Mouse (Mus musculus) heart, postnatal 36 days (tissue): ENCODE data around the gene Adamts1. TPM values are rescaled to one million over a fixed set of nuclear protein-coding genes. Genes with fewer than 3 reads are reported as not detected.
A peak's percentile ranks its signal among the peaks of the same experiment; 100 is the strongest.

Experiments
- DNase-seq, 2 experiments: peaks; one replicate each; pipeline ENCODE4 v3.0.0; 2021 to 2022
- intact Hi-C: fragments of 180-260 bp; cut with DNase I; formaldehyde crosslinking; loops from one replicate; pipeline ENCODE4 v1.15.1; 2025
- total RNA-seq, 2 experiments: library from RNA; stranded (reverse); gene quantifications; 2 replicates each; pipeline ENCODE4 v1.2.3; 2021

The Adamts1 gene
- total RNA-seq, result 10 to 100 TPM; 23.4 to 40.7 TPM

GRCm38 (mm10) chr16:85802954-85803353 is at the start of gene Adamts1:
Gene Adamts1, minus strand, starts transcription at chr16:85803113.
- DNase-seq, result peak; percentile 91
- intact Hi-C loops, result loop anchor here (5.0 to 10.0 kb wide), 5 partner anchors 56 to 1322 kb away; no protein-coding TSS in a partner anchor

DNA sequence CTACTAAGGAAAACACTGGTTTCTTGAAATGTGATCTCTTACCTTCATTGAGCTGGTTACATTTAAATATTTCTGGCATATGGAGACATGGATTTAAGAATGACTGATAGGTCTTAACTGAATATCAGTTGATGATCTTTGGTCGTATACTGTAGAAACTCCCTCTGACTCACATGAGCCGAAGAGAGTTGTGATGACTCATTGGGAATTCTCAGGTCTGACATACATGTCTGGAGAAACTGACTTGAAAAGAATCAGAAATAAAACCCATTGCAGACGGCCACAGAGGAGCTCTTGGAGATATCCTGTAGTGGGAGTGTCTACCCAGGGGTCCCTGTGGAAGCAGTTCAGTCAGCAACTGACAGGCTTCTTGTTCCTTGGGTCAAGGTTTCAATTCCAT is 24.2 kb upstream of the Adamts1 start:
- intact Hi-C loops, result no loop called here
- no peak for DNase-seq

DNA sequence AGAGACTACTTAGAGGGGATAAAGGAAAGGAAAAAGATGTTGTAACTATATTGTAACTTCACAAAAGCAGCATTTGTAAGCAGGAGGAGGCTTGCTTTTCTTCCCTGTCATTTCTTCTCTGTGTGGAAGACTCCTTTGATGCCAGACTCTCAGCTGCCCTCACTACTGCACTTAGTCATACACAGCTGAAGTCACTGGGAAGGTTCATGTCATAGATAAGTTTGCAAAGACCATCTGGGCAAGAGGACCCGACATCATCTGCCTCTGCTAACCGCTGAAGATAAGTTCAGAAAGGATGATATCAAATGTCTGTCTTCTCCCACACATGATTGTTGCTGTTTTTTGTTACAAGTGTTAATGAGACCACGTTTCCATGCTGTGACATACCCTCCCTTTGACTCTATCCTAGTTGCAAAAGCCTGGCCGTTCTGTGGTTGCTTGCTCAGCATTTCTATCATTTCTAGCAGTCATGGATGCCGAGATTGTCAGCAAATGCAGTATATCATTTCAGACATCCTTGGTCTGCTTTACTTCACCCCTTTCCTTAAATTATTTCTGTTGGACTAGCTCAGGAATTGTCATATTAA is 19.5 kb upstream of the Adamts1 start:
- no peak for DNase-seq
- intact Hi-C loops, result no loop called here

DNA sequence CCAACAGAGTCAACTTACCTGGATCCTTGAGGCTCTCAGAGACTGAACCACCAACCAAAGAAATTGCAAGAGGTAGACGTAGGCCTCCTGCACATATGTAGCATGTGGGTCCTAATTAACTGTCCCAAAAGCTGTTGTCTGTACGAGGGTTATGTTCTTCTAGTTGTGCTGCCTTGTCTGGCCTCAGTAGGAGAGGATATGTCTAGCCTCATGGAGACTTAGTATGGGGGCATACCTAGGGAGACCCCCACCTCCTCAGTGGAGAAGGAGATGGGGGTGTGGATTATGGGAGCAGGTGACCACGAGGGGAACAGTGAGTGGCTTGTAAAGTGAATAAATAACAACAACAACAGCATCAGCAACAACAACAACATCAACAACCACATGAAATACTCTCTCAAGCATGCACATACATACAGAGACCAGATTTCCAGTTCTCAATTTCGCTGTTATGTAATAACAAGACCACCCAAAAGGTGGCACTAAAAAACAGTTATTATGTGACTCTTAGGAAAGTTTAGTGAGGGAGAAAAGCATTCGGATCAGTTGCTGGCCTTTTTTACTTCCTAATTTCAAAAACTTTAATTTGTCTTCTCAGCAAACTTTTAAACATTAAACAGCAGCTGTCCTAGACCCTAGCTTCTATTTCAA is 17.0 kb upstream of the Adamts1 start:
- no peak for DNase-seq
- intact Hi-C loops, result loop anchor here (2.0 kb wide), 1 partner anchor 483 kb away; no protein-coding TSS in a partner anchor

- DNase-seq, result no peak
- intact Hi-C loops, result no loop called here
Measured at GRCm38 (mm10) chr16:85814116-85814515, 11.2 kb upstream of the Adamts1 start.

GRCm38 (mm10) chr16:85807626-85808025 is 4.7 kb upstream of the Adamts1 start:
- intact Hi-C loops, result loop anchor here (1.0 to 10.0 kb wide), 10 partner anchors 263 to 1441 kb away; no protein-coding TSS in a partner anchor
- DNase-seq, result peak; percentile 75 to 76

DNA sequence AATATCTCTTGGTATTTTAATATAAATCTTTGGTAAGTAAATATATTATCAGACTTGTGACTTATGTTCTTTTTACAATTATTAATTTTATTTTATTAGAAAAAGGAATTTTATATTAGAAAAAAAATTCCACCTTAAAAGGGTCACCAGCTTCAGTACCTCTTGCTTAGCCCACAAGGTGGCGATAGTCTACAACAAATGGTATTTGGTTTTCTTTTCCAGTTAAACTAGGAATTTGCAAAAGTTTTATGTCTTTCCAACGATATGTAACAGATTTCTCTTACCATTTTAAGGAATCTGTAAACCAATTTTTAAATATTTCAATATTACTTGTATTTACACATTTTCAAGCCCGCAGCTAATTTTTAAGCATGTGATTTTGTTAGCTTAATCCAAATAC is 4.2 kb upstream of the Adamts1 start:
- intact Hi-C loops, result loop anchor here (1.0 to 10.0 kb wide), 10 partner anchors 262 to 1441 kb away; no protein-coding TSS in a partner anchor
- DNase-seq, result peak; percentile 50 to 60

- DNase-seq, result no peak
- intact Hi-C loops, result loop anchor here (5.0 to 10.0 kb wide), 5 partner anchors 261 to 1319 kb away; no protein-coding TSS in a partner anchor
Measured at GRCm38 (mm10) chr16:85805581-85805980, 2.7 kb upstream of the Adamts1 start.

- intact Hi-C loops, result loop anchor here (5.0 to 10.0 kb wide), 5 partner anchors 57 to 1321 kb away; no protein-coding TSS in a partner anchor
- DNase-seq, result peak; percentile 80 to 81
Measured at GRCm38 (mm10) chr16:85803613-85804551, 969 bp upstream of the Adamts1 start.

DNA sequence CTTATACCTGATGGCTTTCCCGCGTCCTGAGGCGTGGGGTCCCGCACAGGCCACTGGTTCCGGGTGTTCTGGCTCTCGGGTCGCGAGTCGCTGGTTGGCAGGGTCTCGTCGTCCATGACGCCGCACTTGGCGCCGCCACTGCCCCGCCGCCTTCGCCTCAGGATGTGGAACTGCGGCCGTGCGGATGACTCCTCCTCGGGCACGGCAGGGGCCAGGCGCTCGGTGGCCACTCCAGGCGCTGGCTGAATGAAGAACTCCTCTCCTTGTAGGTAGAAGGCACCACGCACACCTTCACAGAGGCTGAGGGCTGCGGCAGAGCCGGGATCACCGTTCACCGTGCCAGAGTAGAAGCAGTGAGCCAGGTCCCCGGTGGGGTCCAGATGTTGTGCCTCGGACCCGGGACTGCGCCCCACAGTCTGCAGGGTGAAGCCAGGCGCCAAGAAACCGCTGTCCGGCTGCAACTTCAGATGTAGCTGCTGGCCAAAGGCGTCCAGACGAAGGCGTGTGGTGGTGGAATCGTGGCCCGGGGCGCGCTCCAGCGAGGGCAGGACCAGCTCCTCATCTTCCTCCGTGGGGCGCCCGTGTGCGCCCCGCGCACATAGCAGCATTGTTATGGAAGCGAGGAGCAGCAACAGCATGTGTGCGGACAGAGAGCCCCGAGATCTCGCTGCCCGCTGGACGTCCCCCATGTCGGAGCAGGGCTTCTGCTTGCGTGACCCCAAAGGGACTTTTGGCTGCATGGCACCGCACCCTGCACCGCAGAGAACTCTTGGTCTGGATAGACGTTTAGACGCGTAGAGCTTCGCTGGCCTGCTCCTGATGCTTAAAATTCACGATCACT is 722 bp downstream of the Adamts1 start:
- DNase-seq, result peak; percentile 70 to 72
- intact Hi-C loops, result loop anchor here (2.0 to 10.0 kb wide), 6 partner anchors 55 to 1595 kb away; no protein-coding TSS in a partner anchor

DNA sequence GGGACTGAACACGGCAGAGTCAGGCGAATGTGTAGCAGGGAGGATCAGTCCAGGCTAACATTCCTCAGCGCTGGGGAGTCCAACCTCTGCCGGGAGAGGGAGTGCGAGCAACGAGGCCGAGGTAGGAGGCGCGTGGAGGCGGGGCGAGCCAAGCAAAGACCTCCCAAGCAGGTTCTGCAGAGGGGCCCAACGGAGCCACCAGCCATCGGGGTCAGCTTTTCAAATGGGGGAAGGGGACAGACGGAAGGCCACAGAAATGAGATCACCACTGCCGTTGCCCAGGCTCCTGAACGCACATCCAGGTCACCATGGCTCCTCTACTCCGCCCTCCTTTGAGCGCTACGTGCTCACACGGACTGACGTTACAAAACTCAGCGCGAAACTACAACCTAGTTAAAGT is 1.7 kb downstream of the Adamts1 start:
- intact Hi-C loops, result loop anchor here (2.0 to 10.0 kb wide), 6 partner anchors 54 to 1596 kb away; no protein-coding TSS in a partner anchor
- DNase-seq, result peak; percentile 75 to 85

GRCm38 (mm10) chr16:85800691-85801090 is 2.2 kb downstream of the Adamts1 start:
- intact Hi-C loops, result loop anchor here (2.0 to 10.0 kb wide), 6 partner anchors 53 to 1596 kb away; no protein-coding TSS in a partner anchor
- peak; percentile 87 to 90 for DNase-seq

GRCm38 (mm10) chr16:85799971-85800370 is 2.9 kb downstream of the Adamts1 start:
- intact Hi-C loops, result loop anchor here (2.0 to 10.0 kb wide), 7 partner anchors 53 to 1597 kb away; no protein-coding TSS in a partner anchor
- no peak for DNase-seq

- intact Hi-C loops, result loop anchor here (10.0 kb wide), 1 partner anchor 634 kb away; no protein-coding TSS in a partner anchor
- DNase-seq, result no peak
Measured at GRCm38 (mm10) chr16:85798334-85798733, 4.6 kb downstream of the Adamts1 start.

DNA sequence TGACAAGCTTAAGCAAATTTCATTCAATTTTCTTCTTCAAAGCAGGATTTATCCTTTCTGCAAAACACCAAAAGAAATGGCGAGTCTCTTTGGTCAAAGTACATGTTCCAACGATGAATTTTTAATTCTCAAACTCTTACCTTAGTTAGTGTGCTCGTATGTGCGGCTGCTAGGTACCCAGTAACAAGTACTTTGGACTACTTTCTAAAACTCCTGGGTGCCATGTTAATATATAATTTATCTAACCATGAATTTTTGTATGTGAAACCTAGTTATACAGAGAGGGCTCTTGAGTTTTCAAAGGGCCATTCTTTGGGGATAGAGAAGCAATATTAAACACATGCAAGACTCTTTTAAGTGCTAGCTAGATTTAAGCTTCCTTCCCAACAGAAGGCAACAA is 5.8 kb downstream of the Adamts1 start:
- intact Hi-C loops, result loop anchor here (10.0 kb wide), 1 partner anchor 632 kb away; no protein-coding TSS in a partner anchor
- no peak for DNase-seq

DNA sequence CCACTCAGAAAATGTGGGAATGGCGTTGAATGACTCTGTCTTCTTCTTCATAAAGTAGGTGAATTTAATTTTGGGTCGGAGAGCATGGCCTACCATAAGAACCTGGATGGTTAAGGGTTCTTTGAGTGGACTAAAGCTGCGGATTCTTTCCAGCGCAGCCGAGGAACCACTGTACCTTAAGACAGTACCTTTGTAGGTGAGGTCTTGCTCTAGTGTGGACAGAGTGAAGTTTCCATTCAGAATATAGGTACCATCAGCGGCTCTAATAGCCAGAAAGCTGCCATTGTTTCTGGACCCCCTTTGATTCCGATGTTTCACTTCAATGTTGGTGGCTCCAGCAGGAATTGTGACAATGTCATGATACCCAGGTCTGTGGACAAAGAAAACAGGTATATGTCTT is 7.2 kb downstream of the Adamts1 start:
- no peak for DNase-seq
- intact Hi-C loops, result loop anchor here (10.0 kb wide), 1 partner anchor 631 kb away; no protein-coding TSS in a partner anchor

GRCm38 (mm10) chr16:85793166-85793830 is 9.6 kb downstream of the Adamts1 start:
- no peak for DNase-seq
- intact Hi-C loops, result loop anchor here (10.0 kb wide), 1 partner anchor 628 kb away; no protein-coding TSS in a partner anchor

DNA sequence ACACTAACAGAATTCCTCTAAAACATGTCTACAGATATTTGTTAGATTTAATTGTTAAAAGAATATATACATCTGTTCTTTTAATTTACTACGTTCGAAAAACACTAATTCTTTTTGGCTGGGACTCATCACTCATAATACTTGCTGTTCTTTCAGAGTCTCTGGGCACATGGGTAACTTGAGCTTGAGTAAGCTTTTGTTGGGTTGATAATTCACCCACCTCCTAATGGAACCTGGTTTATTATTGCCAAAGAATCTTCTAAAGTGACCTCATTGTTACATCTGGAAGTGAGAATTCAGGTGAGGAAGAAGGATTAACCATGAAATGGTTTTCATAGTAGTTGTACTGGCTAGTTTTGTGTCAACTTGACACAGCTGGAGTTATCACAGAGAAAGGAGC is 21.8 kb downstream of the Adamts1 start:
- intact Hi-C loops, result no loop called here
- DNase-seq, result no peak

DNA sequence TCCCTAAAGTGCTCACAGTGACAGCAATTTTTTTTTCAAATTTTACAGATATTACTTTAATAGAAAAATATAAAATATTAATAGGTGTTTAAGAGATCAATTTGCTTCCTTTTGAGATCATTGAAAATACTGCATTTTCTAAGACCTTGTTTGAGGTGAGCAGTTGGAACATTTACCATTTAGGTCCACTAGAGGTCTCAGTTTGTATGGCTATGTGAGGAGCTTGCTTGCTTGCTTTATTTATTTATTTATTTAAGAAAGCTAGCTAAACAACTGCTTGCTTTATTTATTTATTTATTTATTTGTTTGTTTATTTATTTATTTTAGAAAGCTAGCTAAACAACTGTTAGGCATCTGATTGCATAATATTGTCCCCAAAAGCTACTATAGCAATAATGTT is 23.1 kb downstream of the Adamts1 start:
- DNase-seq, result no peak
- intact Hi-C loops, result no loop called here
